Mouse (Mus musculus): ENCODE data around the gene Rarg. TPM values are rescaled to one million over a fixed set of nuclear protein-coding genes. Genes with fewer than 3 reads are reported as not detected.
A peak's percentile ranks its signal among the peaks of the same experiment; 100 is the strongest.

Gene Rarg
- polyA plus RNA-seq, 1 experiment from 2014 or later: 38.5 TPM

DNA sequence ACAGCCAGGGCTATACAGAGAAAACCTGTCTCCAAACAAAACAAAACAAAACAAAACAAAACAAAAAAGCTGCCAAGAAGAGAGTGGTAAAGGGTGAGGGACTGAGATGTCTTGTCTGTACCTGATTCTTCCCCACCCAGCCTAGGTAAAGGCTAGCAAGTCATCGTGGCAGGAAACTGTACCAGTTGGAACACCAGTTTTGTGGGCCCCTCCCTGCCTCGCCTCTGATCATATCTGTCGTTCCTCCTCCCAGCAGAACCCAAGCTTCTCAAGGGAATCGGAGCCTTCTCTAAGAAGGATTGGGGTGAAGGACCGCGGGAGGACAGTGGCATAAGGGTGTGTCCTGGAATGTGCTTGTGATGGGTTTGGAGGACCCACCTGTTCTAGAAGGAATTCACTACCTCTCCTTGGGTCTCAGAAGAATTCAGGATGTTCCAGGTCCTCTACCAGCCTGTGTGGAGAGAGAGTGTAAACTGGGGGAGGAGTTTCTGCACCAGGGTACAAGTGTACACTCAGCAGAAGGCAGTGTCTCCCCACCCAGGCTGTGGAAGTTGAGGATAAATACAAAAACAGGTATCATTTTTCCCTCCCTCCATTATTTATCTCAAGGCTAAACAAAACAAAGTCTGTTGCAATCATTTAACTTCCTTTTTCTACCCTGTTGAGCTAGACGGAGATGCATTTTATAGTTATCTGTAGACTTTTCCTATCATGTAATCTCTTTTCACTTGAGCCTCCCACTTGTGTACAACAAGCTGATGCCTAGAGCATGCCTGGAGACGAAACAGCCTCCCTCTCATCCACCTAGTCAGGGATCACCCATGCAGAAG, 25.4 kb upstream of the Rarg start:
- Histone ChIP-seq H3K36me3 (ENCODE audit: insufficient read depth) (peaks cover 22% of the 10 kb centered on the region), H3K27me3 (ENCODE audit: insufficient read depth, low read length) (no peaks in the 10 kb centered on the region), H3K9me3 (ENCODE audit: low read depth, low read length) (no peaks in the 10 kb centered on the region), H3K4me2 (no peak overlapping the region), H3K9ac (no peak overlapping the region), H3K27ac (ENCODE audit: low read depth) (no peak overlapping the region), H3K4me3 (ENCODE audit: low read depth, low read length) (no peak overlapping the region), H3K4me1 (ENCODE audit: insufficient read depth) (peaks cover 11% of the 10 kb centered on the region; the same call in 1 of the 2 replicates)
- ATAC-seq (ENCODE audit: insufficient read depth) (no peak), DNase-seq (no peak)
- TF ChIP-seq CTCF (IDR thresholded peaks at IDR 0.05; ENCODE audit: low read depth): no peak
- 79% methylated on average over 8 of the region's 8 CpGs for WGBS

DNA sequence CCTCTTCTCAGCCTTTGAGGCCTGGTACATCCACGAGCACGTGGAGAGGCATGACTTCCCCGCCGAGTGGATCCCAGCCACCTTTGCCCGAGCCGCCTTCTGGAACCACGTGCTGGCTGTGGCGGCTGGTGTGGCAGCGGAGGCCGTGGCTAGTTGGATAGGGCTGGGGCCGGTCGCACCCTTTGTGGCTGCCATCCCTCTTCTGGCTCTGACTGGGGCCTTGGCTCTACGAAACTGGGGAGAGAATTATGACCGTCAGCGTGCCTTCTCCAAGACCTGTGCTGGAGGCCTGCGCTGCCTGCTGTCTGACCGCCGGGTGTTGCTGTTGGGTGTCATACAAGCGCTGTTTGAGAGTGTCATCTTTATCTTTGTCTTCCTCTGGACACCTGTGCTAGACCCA, 23.3 kb upstream of the Rarg start:
- Histone ChIP-seq H3K27me3 (ENCODE audit: insufficient read depth, low read length) (no peaks in the 10 kb centered on the region), H3K4me2 (peak overlapping the region; percentile 89), H3K27ac (ENCODE audit: low read depth) (no peak overlapping the region), H3K36me3 (ENCODE audit: insufficient read depth) (peaks cover 22% of the 10 kb centered on the region), H3K9me3 (ENCODE audit: low read depth, low read length) (no peaks in the 10 kb centered on the region), H3K4me3 (ENCODE audit: low read depth, low read length) (peak overlapping the region; percentile 83; the same call in 1 of the 2 replicates), H3K9ac (peak overlapping the region; percentile 72; the same call in 1 of the 2 replicates), H3K4me1 (ENCODE audit: insufficient read depth) (peaks cover 11% of the 10 kb centered on the region; the same call in 1 of the 2 replicates)
- DNase-seq: no peak
- TF ChIP-seq CTCF (IDR thresholded peaks at IDR 0.05; ENCODE audit: low read depth): no peak
- ATAC-seq (ENCODE audit: insufficient read depth): no peak
- 91% methylated on average over 19 of the region's 19 CpGs for WGBS

GRCm38 (mm10) chr15:102279783-102280520, 22.6 kb upstream of the Rarg start:
- 24% methylated on average over 13 of the region's 13 CpGs for WGBS
- peak overlapping the region; percentile 83 for H3K4me3 ChIP-seq (ENCODE audit: low read depth, low read length)
- peaks cover 22% of the 10 kb centered on the region for H3K36me3 ChIP-seq (ENCODE audit: insufficient read depth)
- peak overlapping the region; percentile 72 for H3K9ac ChIP-seq
- H3K4me1 ChIP-seq (ENCODE audit: insufficient read depth): peaks cover 8% of the 10 kb centered on the region; the same call in 1 of the 2 replicates
- no peak for DNase-seq
- peak overlapping the region; percentile 89 for H3K4me2 ChIP-seq
- H3K9me3 ChIP-seq (ENCODE audit: low read depth, low read length): no peaks in the 10 kb centered on the region
- peak overlapping the region; percentile 83 for H3K27ac ChIP-seq (ENCODE audit: low read depth)
- no peak for TF ChIP-seq CTCF (IDR thresholded peaks at IDR 0.05; ENCODE audit: low read depth)
- peak; percentile 25 for ATAC-seq (ENCODE audit: insufficient read depth)
- no peaks in the 10 kb centered on the region for H3K27me3 ChIP-seq (ENCODE audit: insufficient read depth, low read length)

GRCm38 (mm10) chr15:102279092-102279782, 21.9 kb upstream of the Rarg start, which contains the start of gene Mfsd5:
Mfsd5 (plus strand) TSS chr15:102279454.
- Histone ChIP-seq H3K4me1 (ENCODE audit: insufficient read depth) (0 out of 2 replicates have a peak, but pooled peaks cover 7% of the 10 kb centered on the region), H3K4me3 (ENCODE audit: low read depth, low read length) (peak within 1 kb of the TSS; percentile 83), H3K27ac (ENCODE audit: low read depth) (peak within 1 kb of the TSS; percentile 83), H3K27me3 (ENCODE audit: insufficient read depth, low read length) (no peaks in the 10 kb centered on the region), H3K9ac (peak within 1 kb of the TSS; percentile 72), H3K4me2 (peak within 1 kb of the TSS; percentile 89), H3K36me3 (ENCODE audit: insufficient read depth) (peaks cover 22% of the 10 kb centered on the region), H3K9me3 (ENCODE audit: low read depth, low read length) (no peaks in the 10 kb centered on the region)
- WGBS: under 1% methylated on average over 65 of the region's 65 CpGs
- peak; percentile 43 for TF ChIP-seq CTCF (IDR thresholded peaks at IDR 0.05; ENCODE audit: low read depth)
- ATAC-seq (ENCODE audit: insufficient read depth): peak; percentile 96
- DNase-seq: peak; percentile 97

- Histone ChIP-seq H3K36me3 (ENCODE audit: insufficient read depth) (peaks cover 22% of the 10 kb centered on the region), H3K27ac (ENCODE audit: low read depth) (peak overlapping the region; percentile 80), H3K4me3 (ENCODE audit: low read depth, low read length) (peak overlapping the region; percentile 83), H3K9ac (peak overlapping the region; percentile 72), H3K4me2 (peak overlapping the region; percentile 89), H3K27me3 (ENCODE audit: insufficient read depth, low read length) (no peaks in the 10 kb centered on the region), H3K4me1 (ENCODE audit: insufficient read depth) (0 out of 2 replicates have a peak, but pooled peaks cover 7% of the 10 kb centered on the region), H3K9me3 (ENCODE audit: low read depth, low read length) (no peaks in the 10 kb centered on the region)
- ATAC-seq (ENCODE audit: insufficient read depth): peak; percentile 5; the same call in 1 of the 2 replicates
- no peak for TF ChIP-seq CTCF (IDR thresholded peaks at IDR 0.05; ENCODE audit: low read depth)
- DNase-seq: no peak
- WGBS: 28% methylated on average over 7 of the region's 7 CpGs
Observed at GRCm38 (mm10) chr15:102278726-102279091, 21.4 kb upstream of the Rarg start.

DNA sequence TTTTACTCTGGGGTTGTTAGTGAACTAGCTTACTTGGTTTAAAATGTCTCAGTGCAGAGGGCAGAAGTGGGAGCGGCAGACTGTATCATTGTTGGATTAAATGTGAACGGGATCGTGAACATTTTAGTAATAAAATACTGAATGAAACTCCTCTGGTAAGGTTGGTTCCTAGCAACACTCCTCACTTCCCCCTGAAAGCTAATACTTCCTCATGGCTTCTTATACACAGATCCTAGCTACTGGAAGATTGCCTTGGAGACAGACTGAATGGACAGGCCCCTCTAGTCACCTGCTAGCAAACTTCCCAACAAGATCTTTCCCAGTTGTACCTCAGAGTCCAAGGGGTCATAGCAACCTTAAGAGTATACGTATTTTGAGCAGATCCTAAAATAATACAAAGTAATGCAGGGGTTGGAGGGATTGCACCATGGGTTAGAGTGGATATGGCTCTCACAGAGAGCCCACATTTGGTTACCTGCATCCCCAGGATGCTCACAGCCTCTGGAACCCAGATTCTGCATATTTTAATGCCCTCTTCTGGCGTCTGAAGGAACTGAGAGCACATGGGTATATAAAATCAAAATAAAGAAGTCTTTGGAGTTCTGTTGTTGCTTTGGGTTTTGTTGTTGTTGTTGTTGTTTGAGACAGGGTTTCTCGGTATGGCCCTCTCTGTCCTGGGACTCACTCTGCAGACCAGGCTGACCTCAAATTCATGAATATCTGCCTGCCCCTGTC, 16.8 kb upstream of the Rarg start:
- H3K36me3 ChIP-seq (ENCODE audit: insufficient read depth): no peaks in the 10 kb centered on the region
- TF ChIP-seq CTCF (IDR thresholded peaks at IDR 0.05; ENCODE audit: low read depth): peak; percentile 40
- no peak for DNase-seq
- WGBS: 63% methylated on average over 6 of the region's 6 CpGs
- no peak overlapping the region for H3K4me3 ChIP-seq (ENCODE audit: low read depth, low read length)
- no peaks in the 10 kb centered on the region for H3K27me3 ChIP-seq (ENCODE audit: insufficient read depth, low read length)
- H3K4me2 ChIP-seq: no peak overlapping the region
- H3K4me1 ChIP-seq (ENCODE audit: insufficient read depth): peaks cover 8% of the 10 kb centered on the region
- no peak overlapping the region for H3K9ac ChIP-seq
- ATAC-seq (ENCODE audit: insufficient read depth): no peak
- H3K27ac ChIP-seq (ENCODE audit: low read depth): no peak overlapping the region
- no peaks in the 10 kb centered on the region for H3K9me3 ChIP-seq (ENCODE audit: low read depth, low read length)
